Mouse (Mus musculus): ENCODE results near the gene Rtn1. TPM values are rescaled to one million over a fixed set of nuclear protein-coding genes. Genes with fewer than 3 reads are reported as not detected.
A peak's percentile ranks its signal among the peaks of the same experiment; 100 is the strongest.

The Rtn1 gene
- polyA plus RNA-seq, 1 experiment from 2014 or later: 2.9 TPM

DNA sequence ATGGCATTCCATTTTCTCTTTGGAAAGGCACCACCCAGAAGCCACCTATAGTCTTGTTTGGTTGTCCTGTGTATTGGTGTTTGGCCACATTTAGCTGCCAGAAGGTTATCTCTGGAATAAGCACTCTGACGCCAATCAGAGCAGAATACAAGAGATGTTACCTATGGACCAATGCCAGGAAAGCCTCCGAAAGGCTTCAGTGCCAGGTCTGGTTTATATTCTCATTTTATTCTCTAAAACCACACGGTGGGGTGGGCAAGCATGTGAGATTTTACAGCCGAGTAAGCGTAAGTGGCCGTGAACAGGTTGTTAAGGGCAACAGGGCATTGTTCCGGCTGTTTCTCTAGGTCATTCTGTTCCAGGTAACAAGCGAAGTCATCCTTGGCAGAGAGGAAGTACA lies 60.3 kb downstream of the Rtn1 start:
- Histone ChIP-seq H3K27me3 (no peaks in the 10 kb centered on the region), H3K4me3 (replicated peaks) (no peak overlapping the region), H3K4me1 (replicated peaks) (no peaks in the 10 kb centered on the region), H3K4me2 (no peak overlapping the region), H3K36me3 (no peaks in the 10 kb centered on the region), H3K9me3 (replicated peaks) (no peaks in the 10 kb centered on the region), H3K27ac (no peak overlapping the region), H3K9ac (no peak overlapping the region)
- 65% methylated on average over 8 of the region's 8 CpGs for WGBS (ENCODE audit: insufficient replicate concordance)
- ATAC-seq (ENCODE audit: low read depth): no peak
- DNase-seq: no peak

DNA sequence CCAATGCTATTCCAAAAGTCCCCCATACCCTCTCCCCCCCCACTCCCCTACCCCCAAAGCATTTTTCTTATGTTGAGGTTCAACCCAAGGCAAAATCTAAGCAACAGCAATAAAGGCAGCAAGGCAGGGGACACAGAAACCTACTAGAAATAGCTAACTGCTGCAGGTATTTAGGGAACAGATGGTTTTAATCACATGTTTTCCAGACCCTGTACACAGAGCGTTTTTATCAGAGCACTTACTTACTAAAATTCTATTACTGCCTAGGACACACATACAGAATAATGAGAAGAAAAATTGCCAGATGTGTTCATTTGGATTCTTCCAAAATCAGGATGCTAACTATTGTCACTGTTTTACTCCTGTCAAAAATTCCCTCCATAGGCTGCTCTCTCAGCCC lies 61.7 kb downstream of the Rtn1 start:
- Histone ChIP-seq H3K4me2 (no peak overlapping the region), H3K27ac (no peak overlapping the region), H3K9ac (no peak overlapping the region), H3K9me3 (replicated peaks) (no peaks in the 10 kb centered on the region), H3K4me1 (replicated peaks) (no peaks in the 10 kb centered on the region), H3K4me3 (replicated peaks) (no peak overlapping the region), H3K27me3 (no peaks in the 10 kb centered on the region), H3K36me3 (no peaks in the 10 kb centered on the region)
- no peak for DNase-seq
- WGBS (ENCODE audit: insufficient replicate concordance): 65% methylated on average over 1 of the region's 1 CpGs
- ATAC-seq (ENCODE audit: low read depth): no peak

DNA sequence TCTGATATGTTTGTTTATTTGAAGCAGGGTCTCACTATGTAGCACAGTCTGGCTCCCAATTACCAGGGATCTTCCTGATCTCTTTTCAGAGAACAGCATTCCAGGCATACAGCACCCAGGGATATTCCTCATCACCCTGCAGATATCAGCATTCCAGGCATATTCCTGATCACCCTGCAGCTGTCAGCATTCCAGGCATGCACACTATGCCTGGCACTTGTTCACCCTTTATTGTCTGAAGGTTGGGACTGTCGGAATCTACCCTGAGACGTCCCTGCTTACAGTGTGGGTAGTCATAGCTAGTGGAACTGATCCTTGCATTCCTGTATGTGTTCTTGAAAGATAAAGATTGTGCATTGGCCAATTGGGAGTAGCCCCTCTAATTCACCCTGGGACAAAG lies 65.2 kb downstream of the Rtn1 start:
- Histone ChIP-seq H3K27me3 (no peaks in the 10 kb centered on the region), H3K9me3 (replicated peaks) (no peaks in the 10 kb centered on the region), H3K4me2 (no peak overlapping the region), H3K36me3 (no peaks in the 10 kb centered on the region), H3K9ac (no peak overlapping the region), H3K4me3 (replicated peaks) (no peak overlapping the region), H3K27ac (no peak overlapping the region), H3K4me1 (replicated peaks) (no peaks in the 10 kb centered on the region)
- no peak for ATAC-seq (ENCODE audit: low read depth)
- 45% methylated on average over 2 of the region's 2 CpGs for WGBS (ENCODE audit: insufficient replicate concordance)
- no peak for DNase-seq

DNA sequence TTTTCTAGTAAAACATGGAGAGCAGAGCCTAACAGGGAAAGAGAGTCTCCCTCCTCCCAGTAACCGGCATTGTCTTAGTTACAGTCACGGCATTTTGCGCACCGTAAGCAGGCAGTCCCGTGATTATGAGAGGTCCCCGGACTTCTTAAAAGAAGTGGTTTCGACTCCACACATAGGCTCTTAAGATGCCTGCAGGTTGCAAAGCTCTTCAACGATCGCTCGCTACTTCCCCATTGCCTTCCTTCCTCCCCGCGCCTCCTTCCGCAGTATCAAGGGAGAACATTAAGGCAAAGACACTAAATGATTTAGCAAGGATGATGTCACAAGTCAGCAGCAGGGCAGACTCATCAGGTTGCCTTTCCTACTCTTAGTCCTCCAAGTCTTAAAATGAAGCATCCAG lies 72.8 kb downstream of the Rtn1 start:
- H3K4me2 ChIP-seq: no peak overlapping the region
- WGBS (ENCODE audit: insufficient replicate concordance): 55% methylated on average over 13 of the region's 13 CpGs
- no peaks in the 10 kb centered on the region for H3K27me3 ChIP-seq
- ATAC-seq (ENCODE audit: low read depth) (no peak), DNase-seq (no peak)
- H3K9me3 ChIP-seq (replicated peaks): no peaks in the 10 kb centered on the region
- no peak overlapping the region for H3K9ac ChIP-seq
- H3K4me3 ChIP-seq (replicated peaks): no peak overlapping the region
- no peaks in the 10 kb centered on the region for H3K4me1 ChIP-seq (replicated peaks)
- no peaks in the 10 kb centered on the region for H3K36me3 ChIP-seq
- H3K27ac ChIP-seq: no peak overlapping the region

DNA sequence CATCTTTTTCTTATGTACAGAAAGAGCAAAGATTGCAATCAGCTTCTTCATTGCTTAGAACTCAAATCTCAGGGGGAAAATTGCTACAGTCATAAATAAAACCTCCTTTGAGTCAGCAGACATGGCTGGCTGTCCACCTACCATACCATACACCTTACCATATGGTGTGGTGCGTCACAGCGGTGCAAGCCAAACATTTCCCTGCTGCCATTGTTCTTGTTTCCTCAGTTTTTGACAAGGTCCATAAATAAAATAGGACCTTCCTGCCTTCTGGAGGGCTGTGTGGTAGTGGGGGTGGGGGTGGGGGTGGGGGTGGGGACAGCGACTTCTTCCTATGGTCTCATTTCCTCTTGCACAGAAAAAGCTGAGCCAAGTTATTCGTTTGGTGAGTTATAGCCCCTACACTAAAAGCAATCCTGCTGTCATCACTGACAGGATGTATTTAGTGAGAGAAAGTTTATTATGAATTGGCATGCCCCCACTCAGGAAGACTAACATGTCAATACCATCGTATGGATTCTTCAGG lies 76.3 kb downstream of the Rtn1 start:
- Histone ChIP-seq H3K27me3 (no peaks in the 10 kb centered on the region), H3K4me2 (no peak overlapping the region), H3K4me1 (replicated peaks) (no peaks in the 10 kb centered on the region), H3K4me3 (replicated peaks) (no peak overlapping the region), H3K27ac (no peak overlapping the region), H3K36me3 (no peaks in the 10 kb centered on the region), H3K9me3 (replicated peaks) (no peaks in the 10 kb centered on the region), H3K9ac (no peak overlapping the region)
- WGBS (ENCODE audit: insufficient replicate concordance): 53% methylated on average over 5 of the region's 5 CpGs
- no peak for ATAC-seq (ENCODE audit: low read depth)
- DNase-seq: no peak

DNA sequence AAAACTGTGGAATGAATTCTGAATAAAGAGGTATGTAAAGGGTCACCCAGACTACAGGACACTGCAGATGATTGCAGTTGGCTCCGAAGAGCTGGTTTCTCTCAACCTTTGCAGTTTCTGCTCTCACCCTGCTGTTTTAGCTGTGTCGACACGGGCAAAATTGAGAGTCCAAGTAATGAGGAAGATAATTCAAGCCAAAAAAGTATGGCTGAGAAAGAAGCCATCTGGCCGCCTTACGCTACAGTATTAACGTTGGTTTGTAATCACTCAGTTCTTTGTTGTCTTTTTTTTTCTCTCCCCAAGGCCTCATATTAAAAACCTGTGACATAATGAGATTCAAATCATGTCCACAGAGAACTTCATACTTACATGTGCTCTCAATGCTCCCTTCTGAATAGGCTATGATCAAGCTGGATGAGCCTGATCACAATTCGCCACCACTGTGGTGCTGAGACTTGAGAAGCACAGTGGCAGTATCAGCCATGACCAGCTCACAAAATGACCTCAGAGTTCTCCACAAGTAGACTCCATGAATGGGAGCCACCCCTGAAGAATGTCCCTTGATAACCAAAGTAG lies 76.9 kb downstream of the Rtn1 start:
- WGBS (ENCODE audit: insufficient replicate concordance): 76% methylated on average over 7 of the region's 7 CpGs
- Histone ChIP-seq H3K9me3 (replicated peaks) (no peaks in the 10 kb centered on the region), H3K27ac (no peak overlapping the region), H3K36me3 (no peaks in the 10 kb centered on the region), H3K27me3 (no peaks in the 10 kb centered on the region), H3K9ac (no peak overlapping the region), H3K4me2 (no peak overlapping the region), H3K4me3 (replicated peaks) (no peak overlapping the region), H3K4me1 (replicated peaks) (no peaks in the 10 kb centered on the region)
- DNase-seq (no peak), ATAC-seq (ENCODE audit: low read depth) (no peak)

DNA sequence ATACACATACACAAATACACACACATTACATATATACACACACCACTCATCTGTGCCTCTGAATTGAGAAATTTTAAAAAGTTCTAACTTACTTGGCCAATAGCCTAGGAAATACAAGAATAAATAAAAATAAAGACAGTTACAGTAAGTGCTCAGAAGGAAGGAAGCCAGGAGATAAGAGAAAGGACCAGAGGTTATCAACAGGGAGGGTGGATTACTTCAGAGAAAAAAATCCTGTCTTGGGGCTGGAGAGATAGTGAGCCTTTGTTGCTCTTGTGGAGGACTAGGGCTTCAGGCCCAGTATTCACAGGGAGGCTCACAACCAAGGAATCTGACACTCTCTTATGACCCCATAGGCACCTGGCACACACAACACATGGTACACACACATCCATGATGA lies 82.8 kb downstream of the Rtn1 start:
- no peak for DNase-seq
- 0 out of 2 replicates have a peak, but pooled peaks cover 6% of the 10 kb centered on the region for H3K4me1 ChIP-seq (replicated peaks)
- no peak overlapping the region for H3K27ac ChIP-seq

DNA sequence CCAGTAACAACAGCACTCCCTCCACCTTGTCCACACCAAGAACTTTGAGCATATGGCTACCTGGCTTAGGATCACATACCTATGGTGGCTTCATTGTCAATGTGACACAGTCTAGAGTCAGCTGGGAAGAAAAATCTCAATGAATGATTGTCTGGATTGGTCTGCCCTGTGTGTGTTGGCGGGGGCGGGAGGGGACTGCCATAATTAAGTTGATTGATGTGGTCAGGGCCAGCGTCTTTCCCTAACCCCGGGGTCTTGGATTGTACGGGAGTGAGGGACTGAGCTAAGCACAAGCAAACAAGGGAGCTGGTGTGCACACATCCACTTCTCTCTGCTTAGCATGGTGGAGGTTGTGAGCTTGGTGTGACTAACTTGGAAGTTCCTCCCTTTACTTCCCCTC lies 83.8 kb downstream of the Rtn1 start:
- Histone ChIP-seq H3K36me3 (no peaks in the 10 kb centered on the region), H3K9ac (no peak overlapping the region), H3K27ac (no peak overlapping the region), H3K4me1 (replicated peaks) (0 out of 2 replicates have a peak, but pooled peaks cover 6% of the 10 kb centered on the region), H3K27me3 (no peaks in the 10 kb centered on the region), H3K9me3 (replicated peaks) (no peaks in the 10 kb centered on the region), H3K4me2 (no peak overlapping the region), H3K4me3 (replicated peaks) (no peak overlapping the region)
- no peak for DNase-seq
- ATAC-seq (ENCODE audit: low read depth): no peak
- 78% methylated on average over 5 of the region's 5 CpGs for WGBS (ENCODE audit: insufficient replicate concordance)

More for the DNA sequence above, 82.8 kb downstream of the Rtn1 start:
- no peaks in the 10 kb centered on the region for H3K36me3 ChIP-seq
- ATAC-seq (ENCODE audit: low read depth): 0 out of 2 replicates have a peak, but pooled peaks have one; percentile 26
- H3K4me3 ChIP-seq (replicated peaks): no peak overlapping the region
- H3K9me3 ChIP-seq (replicated peaks): no peaks in the 10 kb centered on the region
- no peak overlapping the region for H3K9ac ChIP-seq
- no peak overlapping the region for H3K4me2 ChIP-seq
- no peaks in the 10 kb centered on the region for H3K27me3 ChIP-seq

DNA sequence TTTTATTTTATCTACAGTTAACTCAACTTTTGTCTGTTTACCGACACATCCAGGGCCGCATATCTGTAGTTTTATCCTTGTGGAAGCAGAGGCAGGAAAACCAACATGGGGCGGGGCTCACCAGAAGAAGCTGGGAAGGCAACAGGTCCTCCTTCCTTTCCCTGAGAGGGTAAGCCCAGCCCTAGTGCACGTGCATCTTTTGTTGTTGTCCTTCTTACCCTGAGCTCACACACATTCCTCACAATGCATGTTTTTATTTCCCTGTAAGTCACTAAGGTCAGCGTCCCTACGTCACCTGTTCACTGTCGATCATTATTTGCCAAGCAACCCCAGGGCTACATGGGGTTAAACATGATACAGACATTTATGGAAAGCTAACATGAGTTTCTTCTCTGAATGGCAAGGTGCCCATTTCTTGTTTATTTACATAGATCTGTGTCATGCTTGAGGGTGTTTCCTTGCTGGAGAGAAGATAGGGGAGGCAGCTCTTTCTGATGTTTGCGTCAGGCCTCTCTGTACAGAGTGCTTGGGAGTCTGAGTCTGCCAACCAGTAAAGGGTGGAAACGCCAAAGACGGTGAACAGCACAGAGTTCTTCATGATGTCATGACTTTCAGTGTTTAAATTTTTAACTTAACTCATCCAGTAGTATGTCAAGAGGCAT lies 84.5 kb downstream of the Rtn1 start:
- no peak overlapping the region for H3K27ac ChIP-seq
- DNase-seq: no peak

DNA sequence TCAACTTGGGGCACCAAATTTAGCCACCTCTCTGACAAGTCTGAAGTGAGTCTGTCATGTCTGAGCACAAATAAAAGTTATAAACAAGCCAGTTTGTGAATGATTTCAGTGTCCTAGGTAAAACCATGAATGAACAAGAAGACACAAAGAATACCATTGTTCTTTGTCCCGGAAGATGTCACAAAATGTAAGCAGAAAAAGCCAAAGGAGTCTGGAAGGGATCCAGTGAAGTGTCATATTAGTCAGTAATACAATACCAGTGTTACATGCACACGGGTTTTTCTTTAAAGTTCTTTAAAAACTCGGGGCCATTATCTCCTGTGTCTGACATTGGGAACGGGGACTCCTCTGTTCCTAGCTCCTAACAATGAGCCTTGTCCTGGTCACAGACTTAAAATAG lies 85.1 kb downstream of the Rtn1 start:
- Histone ChIP-seq H3K9me3 (replicated peaks) (no peaks in the 10 kb centered on the region), H3K4me2 (no peak overlapping the region), H3K36me3 (no peaks in the 10 kb centered on the region), H3K27me3 (no peaks in the 10 kb centered on the region), H3K9ac (no peak overlapping the region), H3K4me1 (replicated peaks) (0 out of 2 replicates have a peak, but pooled peaks cover 6% of the 10 kb centered on the region), H3K4me3 (replicated peaks) (no peak overlapping the region), H3K27ac (no peak overlapping the region)
- WGBS (ENCODE audit: insufficient replicate concordance): 54% methylated on average over 4 of the region's 4 CpGs
- DNase-seq (no peak), ATAC-seq (ENCODE audit: low read depth) (no peak)

More for the DNA sequence above, 84.5 kb downstream of the Rtn1 start:
- H3K4me2 ChIP-seq: no peak overlapping the region
- no peaks in the 10 kb centered on the region for H3K9me3 ChIP-seq (replicated peaks)
- no peaks in the 10 kb centered on the region for H3K36me3 ChIP-seq
- H3K9ac ChIP-seq: no peak overlapping the region
- H3K27me3 ChIP-seq: no peaks in the 10 kb centered on the region
- ATAC-seq (ENCODE audit: low read depth): no peak
- H3K4me3 ChIP-seq (replicated peaks): no peak overlapping the region
- 0 out of 2 replicates have a peak, but pooled peaks cover 6% of the 10 kb centered on the region for H3K4me1 ChIP-seq (replicated peaks)
- 67% methylated on average over 10 of the region's 10 CpGs for WGBS (ENCODE audit: insufficient replicate concordance)

DNA sequence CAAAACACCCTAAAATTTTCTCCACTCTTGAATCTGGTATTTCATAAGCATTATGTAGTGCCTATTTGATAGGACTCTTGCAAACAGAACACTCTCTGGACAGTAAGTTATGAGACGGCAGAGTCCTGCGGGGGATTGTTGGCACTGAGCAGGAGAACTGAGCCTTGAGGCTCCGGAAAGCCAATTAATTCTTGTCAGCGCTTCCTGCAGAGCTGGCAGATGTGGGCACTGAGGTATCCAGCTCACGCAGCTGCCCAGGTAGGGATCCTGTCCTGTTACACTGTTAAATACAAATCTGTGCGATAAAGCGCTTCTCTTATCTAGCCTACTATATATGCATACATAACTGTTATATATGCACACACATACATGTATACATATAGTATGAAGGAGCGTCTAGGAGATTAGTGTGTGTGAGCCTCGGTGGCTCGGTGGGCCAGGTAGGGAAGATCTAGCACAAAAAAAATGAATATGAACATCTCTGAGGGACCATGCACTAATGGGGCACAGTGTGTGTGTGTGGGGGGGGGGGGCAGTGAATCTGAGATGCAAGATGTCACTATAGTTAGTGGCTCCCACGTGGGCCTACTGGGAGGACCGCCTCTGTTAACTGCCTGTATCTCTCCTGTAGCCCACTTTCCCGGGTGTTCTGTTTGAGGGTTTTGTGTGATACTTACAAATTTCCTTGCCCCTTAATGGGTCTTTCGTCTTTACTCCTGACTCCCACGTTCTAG lies 93.0 kb downstream of the Rtn1 start:
- no peak overlapping the region for H3K27ac ChIP-seq
- ATAC-seq (ENCODE audit: low read depth) (no peak), DNase-seq (no peak)
- WGBS (ENCODE audit: insufficient replicate concordance): 64% methylated on average over 15 of the region's 15 CpGs
- no peaks in the 10 kb centered on the region for H3K36me3 ChIP-seq
- no peak overlapping the region for H3K4me2 ChIP-seq
- no peaks in the 10 kb centered on the region for H3K4me1 ChIP-seq (replicated peaks)
- no peaks in the 10 kb centered on the region for H3K27me3 ChIP-seq
- H3K9ac ChIP-seq: no peak overlapping the region
- no peaks in the 10 kb centered on the region for H3K9me3 ChIP-seq (replicated peaks)
- no peak overlapping the region for H3K4me3 ChIP-seq (replicated peaks)

Data from liver, embryonic 13.5 days (tissue).